Mouse (Mus musculus) CD8-positive naive resting alpha-beta T cell, adult 2 months (primary cell): ENCODE data around the gene Eno3.
A peak's percentile ranks its signal among the peaks of the same experiment; 100 is the strongest.

ENCODE experiments used
- DNase-seq, 2 experiments: peaks; one replicate each; pipeline ENCODE4 v3.0.0; 2022; ENCODE audit warnings: low read depth in 2 of 2, low spot score in 2 of 2

The Eno3 gene

DNA sequence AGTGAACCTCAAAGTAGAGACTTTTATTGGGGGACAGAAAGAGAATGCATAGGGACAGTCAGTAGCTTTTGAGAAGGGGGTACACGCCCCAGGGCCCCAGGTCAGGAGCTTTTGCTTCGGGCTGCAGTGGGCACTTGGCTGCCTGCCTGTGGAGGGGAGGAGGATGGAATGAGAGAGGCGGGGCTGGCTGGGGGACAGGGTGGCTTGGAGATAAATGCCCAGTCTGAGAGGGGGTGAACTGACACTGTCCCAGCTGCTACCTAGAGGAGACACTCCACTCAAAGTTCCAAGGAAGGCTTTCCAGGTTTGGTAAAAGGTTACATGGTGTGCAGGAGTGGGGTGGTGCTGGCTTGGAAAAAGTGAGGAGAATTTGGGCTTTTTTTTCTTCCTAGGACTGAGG is at the start of gene Eno3:
Eno3 (plus strand) TSS at position 239 of the 400 bp plus-strand sequence.
- no peak for DNase-seq

- DNase-seq = no peak
Observed at GRCm38 (mm10) chr11:70607611-70608010, 49.4 kb upstream of the Eno3 start.

DNA sequence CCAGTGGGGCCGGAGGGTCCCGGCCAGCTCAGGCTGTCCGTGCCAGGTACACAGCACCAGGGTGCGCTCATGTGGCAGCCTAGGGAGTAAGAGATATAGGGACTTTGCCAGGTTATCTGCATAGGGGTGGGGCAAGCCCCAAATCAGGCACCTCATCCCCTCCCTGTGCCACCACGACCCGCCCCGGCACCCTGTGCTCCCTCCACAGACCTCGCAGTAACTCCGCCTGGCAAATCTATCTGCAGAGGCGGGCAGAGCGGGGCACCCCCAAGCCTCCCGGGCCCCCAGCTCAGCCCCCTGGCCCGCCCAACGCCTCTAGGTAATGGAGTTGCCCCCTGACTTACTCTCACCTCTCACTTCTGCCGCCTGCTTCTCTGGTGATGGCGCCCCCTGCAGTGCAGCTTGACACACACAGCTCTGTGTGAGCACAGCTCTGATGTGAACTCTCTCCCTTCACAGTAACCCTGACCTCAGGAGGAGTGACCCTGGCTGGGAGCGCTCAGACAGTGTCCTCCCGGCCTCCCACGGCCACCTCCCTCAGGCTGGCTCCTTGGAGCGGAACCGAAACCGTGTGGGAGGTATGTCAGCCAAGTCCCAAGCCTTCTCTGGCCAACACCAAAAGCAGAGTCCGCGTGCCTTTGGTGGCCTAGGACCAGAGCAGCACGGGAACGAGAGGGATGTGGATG is 48.5 kb upstream of the Eno3 start:
- DNase-seq = peak in 1 of 2 experiments; percentile 33

DNA sequence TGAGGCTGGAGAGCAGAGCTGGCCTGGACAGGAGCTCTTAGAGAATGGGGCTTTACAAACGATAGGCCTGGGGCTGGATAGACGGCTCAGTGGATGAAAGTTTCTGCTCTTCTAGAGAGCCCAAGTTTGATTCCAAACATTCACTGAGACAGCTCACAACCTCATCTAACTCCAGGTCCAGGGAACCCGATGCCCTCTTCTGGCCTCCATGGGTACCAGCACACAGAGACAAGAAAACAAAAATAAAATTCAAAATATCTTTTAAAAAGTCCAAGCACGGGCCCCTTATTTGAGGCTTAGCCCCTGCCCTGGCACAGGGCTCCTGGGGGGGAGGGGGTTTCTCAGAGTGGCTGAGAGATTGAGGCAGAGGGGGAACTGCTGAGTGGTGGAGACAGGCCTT is 46.2 kb upstream of the Eno3 start:
- DNase-seq = no peak

DNA sequence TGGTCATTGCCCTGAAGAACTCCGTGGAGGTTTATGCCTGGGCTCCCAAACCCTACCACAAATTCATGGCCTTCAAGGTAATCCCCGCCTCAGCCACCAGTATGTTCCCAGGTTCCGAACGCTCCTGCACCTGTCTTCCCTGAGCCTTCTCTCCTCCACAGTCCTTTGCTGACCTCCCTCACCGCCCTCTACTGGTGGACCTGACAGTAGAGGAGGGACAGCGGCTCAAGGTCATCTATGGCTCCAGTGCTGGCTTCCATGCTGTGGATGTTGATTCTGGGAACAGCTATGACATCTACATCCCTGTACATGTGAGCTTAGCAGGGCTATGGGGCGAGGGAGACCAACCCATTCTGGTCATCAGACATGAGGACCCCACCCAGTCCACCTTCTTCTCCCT is 44.5 kb upstream of the Eno3 start:
- no peak for DNase-seq

GRCm38 (mm10) chr11:70615074-70615473 is 41.9 kb upstream of the Eno3 start:
- DNase-seq = peak; percentile 55 to 76

DNA sequence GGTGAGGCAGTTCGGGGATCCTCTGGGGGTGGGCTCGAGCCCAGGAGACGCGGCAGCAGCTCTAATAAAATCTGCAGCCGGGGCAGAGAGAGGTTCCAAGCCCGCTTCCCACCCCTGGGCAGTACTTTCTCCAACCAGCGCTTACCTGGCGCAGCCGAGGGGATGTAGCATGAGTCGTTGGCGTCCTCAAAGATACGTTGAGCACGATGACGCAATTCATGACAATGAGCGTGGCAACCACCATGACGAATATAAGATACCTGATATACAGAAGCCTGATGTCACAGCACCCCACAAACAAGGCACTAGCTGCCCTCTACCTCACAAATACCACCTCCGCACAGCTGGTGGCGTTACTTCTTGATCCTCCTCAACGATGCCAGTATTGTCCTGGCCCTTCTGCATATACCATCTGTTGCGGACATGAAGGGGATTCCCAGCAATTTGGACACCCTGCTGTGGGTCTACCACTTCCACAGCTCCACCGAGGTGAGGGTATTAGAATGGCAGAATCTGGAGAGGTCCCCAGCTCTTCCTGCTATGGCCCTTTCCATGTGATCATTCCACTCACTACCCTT is 41.4 kb upstream of the Eno3 start, which contains the start of gene 4930544D05Rik:
4930544D05Rik (plus strand) TSS at position 333 of the 578 bp plus-strand sequence.
- DNase-seq = peak; percentile 23 to 46

DNA sequence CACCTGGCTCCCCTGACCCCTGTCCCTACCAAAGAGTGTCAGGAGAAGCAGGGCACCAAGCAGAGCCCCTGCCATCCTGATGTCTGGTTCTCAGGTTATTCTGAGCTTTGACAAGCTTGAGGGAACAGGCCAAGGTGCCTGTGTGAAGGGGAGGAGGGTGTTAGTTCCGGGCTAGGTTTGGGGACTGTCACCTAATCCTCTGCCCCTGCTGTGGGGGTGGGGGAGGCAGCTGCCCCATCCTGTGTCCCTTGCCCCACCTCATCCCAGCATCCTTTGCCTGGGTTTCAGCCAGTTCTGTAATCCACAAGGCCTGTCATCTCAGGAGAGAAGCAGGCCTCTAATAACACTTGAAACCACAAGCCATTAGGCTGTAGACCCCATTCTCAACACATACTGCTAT is 37.9 kb upstream of the Eno3 start, which contains the start of gene Chrne:
Chrne (minus strand) TSS at position 116 of the 400 bp plus-strand sequence.
- DNase-seq = no peak

- DNase-seq = no peak
Observed at GRCm38 (mm10) chr11:70621972-70622814, 34.8 kb upstream of the Eno3 start.

DNA sequence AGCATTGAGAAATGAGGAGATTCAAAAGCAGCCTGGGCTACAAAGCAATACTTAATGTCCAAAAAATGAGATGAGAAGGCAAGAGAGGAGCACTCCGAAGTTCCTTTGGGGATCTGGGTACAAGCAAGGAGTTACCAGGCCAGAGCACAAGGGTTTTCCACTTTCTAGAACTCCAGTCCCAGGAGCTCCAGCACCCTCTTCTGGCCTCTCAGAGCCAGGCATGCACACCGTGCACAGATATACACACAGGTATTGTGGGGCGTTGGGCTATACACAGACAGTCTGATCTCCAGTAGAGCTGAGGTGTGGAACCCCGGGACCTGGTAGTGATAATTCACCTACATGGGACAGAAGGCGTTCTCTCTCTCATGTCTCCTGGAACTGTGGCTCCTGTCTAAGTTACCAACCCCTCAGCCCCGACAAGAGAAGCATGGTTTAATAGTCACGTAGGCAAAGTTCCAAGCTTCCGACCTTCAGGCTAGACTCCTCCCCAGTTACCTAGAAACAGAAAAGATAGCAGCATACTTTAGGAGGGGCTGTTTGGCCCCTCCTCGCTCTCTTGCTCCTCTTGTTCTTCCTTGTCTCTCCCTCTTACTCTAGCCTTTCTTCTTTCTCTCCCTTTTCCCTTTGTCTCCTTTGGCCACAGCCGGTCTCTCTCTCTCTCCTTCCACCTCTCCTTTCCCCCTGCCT is 33.8 kb upstream of the Eno3 start:
- no peak for DNase-seq

GRCm38 (mm10) chr11:70625473-70625872 is 31.5 kb upstream of the Eno3 start:
- peak; percentile 32 to 63 for DNase-seq

GRCm38 (mm10) chr11:70626877-70627276 is 30.1 kb upstream of the Eno3 start:
- no peak for DNase-seq

GRCm38 (mm10) chr11:70628431-70628830 is 28.6 kb upstream of the Eno3 start:
- DNase-seq = no peak

DNA sequence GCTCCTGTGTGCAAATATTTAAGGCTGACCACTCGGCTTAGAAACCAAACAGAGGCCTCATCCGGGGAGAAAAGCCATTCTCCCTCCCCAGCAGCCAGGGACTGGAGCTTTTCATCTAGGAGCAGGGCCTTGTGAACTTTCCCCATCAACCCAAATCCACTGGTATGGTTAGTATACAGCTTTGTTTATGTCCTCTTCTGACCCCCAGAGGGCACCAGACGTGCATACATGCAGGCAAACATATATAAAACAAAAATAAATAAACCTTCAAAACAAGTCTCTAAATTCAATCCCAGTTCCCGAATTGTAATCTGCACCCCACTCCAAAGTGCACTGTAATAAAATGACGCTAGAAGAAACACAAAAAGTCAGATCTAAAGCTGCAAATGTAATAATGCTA is 27.4 kb upstream of the Eno3 start:
- peak in 1 of 2 experiments; percentile 37 for DNase-seq

- DNase-seq = no peak
Observed at GRCm38 (mm10) chr11:70630129-70630528, 26.9 kb upstream of the Eno3 start.

GRCm38 (mm10) chr11:70635601-70636000 is 21.4 kb upstream of the Eno3 start:
- no peak for DNase-seq

DNA sequence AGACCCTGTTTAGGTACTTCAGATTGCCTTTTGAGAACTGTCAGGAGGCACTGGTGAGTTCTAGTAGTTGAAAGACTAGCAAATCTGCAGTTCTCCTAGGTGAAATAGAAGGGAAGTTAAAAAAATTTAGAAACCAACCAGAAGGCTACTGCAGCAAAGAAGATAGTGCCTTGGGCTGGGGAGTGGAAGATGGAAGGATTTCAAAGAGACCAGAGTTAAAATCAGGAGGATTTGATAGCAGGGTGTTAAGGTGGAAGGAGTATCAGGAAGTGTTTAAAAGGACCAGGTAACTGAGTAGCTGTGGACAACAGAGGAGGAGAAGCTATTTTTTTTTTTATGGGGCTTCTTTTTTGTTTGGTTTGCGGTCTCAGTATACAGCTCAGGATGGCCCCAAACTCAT is 19.2 kb upstream of the Eno3 start:
- no peak for DNase-seq

GRCm38 (mm10) chr11:70638293-70638692 is 18.7 kb upstream of the Eno3 start:
- DNase-seq = no peak

- DNase-seq = no peak
Observed at GRCm38 (mm10) chr11:70638714-70639278, 18.2 kb upstream of the Eno3 start, which contains the start of gene Gp1ba. Gene Gp1ba (plus strand): TSS chr11:70639122.

- no peak for DNase-seq
Observed at GRCm38 (mm10) chr11:70639976-70640375, 17.0 kb upstream of the Eno3 start.

DNA sequence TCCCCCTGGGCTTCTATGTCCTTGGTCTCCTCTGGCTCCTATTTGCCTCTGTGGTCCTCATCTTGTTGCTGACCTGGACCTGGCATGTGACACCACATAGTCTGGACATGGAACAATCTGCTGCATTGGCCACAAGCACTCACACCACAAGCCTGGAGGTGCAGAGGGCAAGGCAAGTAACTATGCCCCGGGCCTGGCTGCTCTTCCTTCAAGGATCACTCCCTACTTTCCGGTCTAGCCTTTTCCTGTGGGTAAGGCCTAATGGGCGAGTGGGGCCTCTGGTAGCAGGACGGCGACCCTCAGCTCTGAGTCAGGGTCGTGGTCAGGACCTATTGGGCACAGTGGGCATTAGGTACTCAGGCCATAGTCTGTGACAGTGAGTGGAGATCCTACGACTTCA is 15.8 kb upstream of the Eno3 start:
- DNase-seq = no peak
